Mouse (Mus musculus) C2C12 (cell line): ENCODE measurements around the gene Dennd2d.

ENCODE experiments used
- CTCF ChIP-seq: IDR thresholded peaks from one replicate; pipeline ENCODE4 v1.5.1; 2011; ENCODE audit not compliant: control insufficient read depth, insufficient read depth, insufficient read length
- FOSL1 ChIP-seq: IDR thresholded peaks from one replicate; pipeline ENCODE4 v1.8.0; 2011; ENCODE audit warnings: mild to moderate bottlenecking, low read length; ENCODE audit not compliant: poor library complexity, insufficient read depth, severe bottlenecking
- MAX ChIP-seq: IDR thresholded peaks from one replicate; pipeline ENCODE4 v1.6.1; 2011; ENCODE audit warnings: mild to moderate bottlenecking, control low read depth
- MYOD1 ChIP-seq: IDR thresholded peaks from one replicate; pipeline ENCODE4 v1.6.1; 2011; ENCODE audit warnings: low read depth; ENCODE audit not compliant: control insufficient read depth, insufficient read length
- MYOG ChIP-seq: IDR thresholded peaks from one replicate; pipeline ENCODE4 v1.6.1; 2011; ENCODE audit not compliant: control insufficient read depth, insufficient read length; ENCODE audit errors: extremely low read depth
- USF1 ChIP-seq: IDR thresholded peaks from one replicate; pipeline ENCODE4 v1.6.1; 2011; ENCODE audit warnings: low read depth, mild to moderate bottlenecking, control low read depth, moderate library complexity

DNA sequence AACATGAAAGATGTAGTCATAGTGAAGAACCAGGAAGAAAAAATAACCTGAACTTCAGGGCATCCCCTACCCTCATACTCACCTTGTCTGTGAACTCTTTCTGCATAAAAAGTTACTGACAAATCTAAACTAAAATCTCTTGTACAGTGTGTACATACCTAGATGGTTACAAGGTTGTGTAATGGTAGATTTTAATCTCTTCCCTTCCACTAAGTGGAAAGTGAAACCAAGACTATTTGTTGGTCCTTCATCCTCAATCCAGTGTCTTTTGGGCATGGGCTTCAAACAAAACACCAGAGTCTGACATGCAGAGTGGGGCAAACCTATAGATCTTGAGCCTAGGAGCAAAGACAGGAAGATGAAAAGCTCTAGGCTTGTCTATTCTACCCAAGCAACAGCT, 33.2 kb upstream of the Dennd2d start:
- TF ChIP-seq CTCF (no peak), USF1 (no peak), MYOG (no peak), MAX (no peak), FOSL1 (no peak), MYOD1 (no peak)
